In genomic region chr10:118052042-118052441, GRCm38 (mm10) we compare ENCODE assay signal across 11 mouse cellular contexts.
DNase-seq lines count a peak whose midpoint lies in the region; ATAC-seq and TF ChIP-seq lines count a peak whose summit lies in the region.
"Had no signal": no experiment of that assay in that cellular context is flagged by ENCODE, and none has a peak within 500 bp of the region (broad histone marks: within the 10 kb centered on the region; RNA-seq: fewer than 3 reads in every experiment).

No protein-coding gene starts in this region.

- no peak for TF ChIP-seq CTCF in bone marrow, adult 2 months (IDR thresholded peaks at IDR 0.05; ENCODE audit: control insufficient read depth, insufficient read depth, low read length)
- no peak for TF ChIP-seq CTCF in midbrain, postnatal 0 days (IDR thresholded peaks at IDR 0.05)

- H3K36me3 ChIP-seq in midbrain, postnatal 0 days (ENCODE audit: insufficient read depth, low read length): no peaks in the 10 kb centered on the region
- H3K36me3 ChIP-seq: midbrain, embryonic 12.5 days had no signal

- H3K27ac ChIP-seq in bone marrow, adult 2 months (ENCODE audit: control insufficient read depth, insufficient read depth, low read depth, low read length, poor library complexity): peak overlapping the region; percentile 28
- H3K27ac ChIP-seq in midbrain, postnatal 0 days (ENCODE audit: low read depth, low read length): no peak overlapping the region
- H3K27ac ChIP-seq: layer of hippocampus, adult 2 months; midbrain, embryonic 12.5 days had no signal

- no peak overlapping the region for H3K4me3 ChIP-seq in bone marrow, adult 2 months (replicated peaks; ENCODE audit: control insufficient read depth, low read depth, low read length)
- H3K4me3 ChIP-seq in midbrain, postnatal 0 days (ENCODE audit: low read depth, low read length): no peak overlapping the region
- H3K4me3 ChIP-seq: layer of hippocampus, adult 2 months; midbrain, embryonic 12.5 days had no signal

- H3K9me3 ChIP-seq in midbrain, postnatal 0 days (ENCODE audit: low read length): no peaks in the 10 kb centered on the region
- H3K9me3 ChIP-seq: midbrain, embryonic 12.5 days had no signal

- no peak for TF ChIP-seq POLR2A in bone marrow, adult 2 months (IDR thresholded peaks at IDR 0.05; ENCODE audit: borderline replicate concordance, control insufficient read depth, low read depth, low read length)

- WGBS in bone marrow, adult 2 months: 9% methylated on average over 11 of the region's 11 CpGs
- WGBS in midbrain, postnatal 0 days: 81% methylated on average over 11 of the region's 11 CpGs

- peak; percentile 13 to 19 for DNase-seq in left cerebral cortex, postnatal 14 days (ENCODE audit: low spot score in 2 of 2)
- DNase-seq in left cerebral cortex, adult 18-20 months (ENCODE audit: low spot score in 2 of 2): no peak
- DNase-seq in liver: peak; percentile 26
- peak; percentile 9 for DNase-seq in spleen, adult 12 weeks (ENCODE audit: low spot score)
- DNase-seq in urinary bladder, postnatal 10 days (ENCODE audit: low spot score): no peak
- no peak for DNase-seq in right cerebral cortex, postnatal 25 days
- DNase-seq in midbrain, postnatal 0 days (ENCODE audit: low spot score): no peak
- DNase-seq: thymus, adult 18-20 months had no signal

- no peak overlapping the region for H3K4me2 ChIP-seq in midbrain, postnatal 0 days (ENCODE audit: low read depth, low read length, poor library complexity, severe bottlenecking)
- H3K4me2 ChIP-seq: midbrain, embryonic 12.5 days had no signal

- H3K4me1 ChIP-seq in bone marrow, adult 2 months (ENCODE audit: control insufficient read depth, insufficient read depth, low read length): peaks cover 6% of the 10 kb centered on the region; the same call in 1 of the 2 replicates
- no peaks in the 10 kb centered on the region; the same call in 1 of the 2 replicates for H3K4me1 ChIP-seq in midbrain, postnatal 0 days (ENCODE audit: insufficient read depth, low read length)

- H3K27me3 ChIP-seq in midbrain, postnatal 0 days (ENCODE audit: insufficient read depth, low read length): no peaks in the 10 kb centered on the region
- H3K27me3 ChIP-seq: midbrain, embryonic 12.5 days had no signal

- intact Hi-C loops in left cerebral cortex, postnatal 14 days (cut with DNase I): no loop called here

- no peak for ATAC-seq in midbrain, postnatal 0 days (ENCODE audit: low FRiP score)

- no peak overlapping the region for H3K9ac ChIP-seq in midbrain, postnatal 0 days (replicated peaks; ENCODE audit: low read length, poor library complexity, severe bottlenecking)
- H3K9ac ChIP-seq: midbrain, embryonic 12.5 days had no signal

Comparison
In these comparisons a context has a peak if more than half of its experiments do, and no peak if none do; other contexts are left out.
1. DNase-seq: peak in left cerebral cortex, postnatal 14 days (2 of 2), liver (single experiment) and spleen, adult 12 weeks (single experiment); none in left cerebral cortex, adult 18-20 months (0 of 2), urinary bladder, postnatal 10 days (single experiment), right cerebral cortex, postnatal 25 days (single experiment) and midbrain, postnatal 0 days (single experiment).